Mouse (Mus musculus) right cerebral cortex, adult 18-20 months (tissue): ENCODE measurements at regions not wholly inside any gene's neighbourhood (a gene's known extent, or its start where the extent isn't known, plus 50 kb on each side); places are given as distances from the start of the nearest gene placed in this dataset.

ENCODE experiments used
- DNase-seq: peaks from one replicate; pipeline ENCODE4 v3.0.0; 2022; ENCODE audit warnings: mixed read lengths

DNA sequence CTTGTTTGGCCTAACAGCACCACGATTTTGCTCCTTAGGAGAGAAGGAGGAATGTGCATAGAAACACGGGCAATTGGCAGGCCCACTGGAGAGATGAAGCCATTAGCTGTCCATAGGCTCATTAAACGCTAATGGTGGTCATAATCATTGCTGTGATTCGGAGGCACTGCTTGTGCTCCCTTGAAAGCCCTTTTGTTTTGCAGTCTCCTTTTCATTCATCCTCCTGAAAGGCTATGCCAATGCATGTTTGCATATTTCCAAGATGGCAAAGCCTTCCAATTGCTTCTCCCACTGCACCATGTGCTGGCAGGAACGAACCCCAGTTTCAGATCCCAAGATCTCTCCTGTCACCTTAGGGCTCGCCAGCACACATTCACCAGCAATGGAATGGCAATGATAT, 322.9 kb upstream of the Adgrl2 start:
- no peak for DNase-seq

DNA sequence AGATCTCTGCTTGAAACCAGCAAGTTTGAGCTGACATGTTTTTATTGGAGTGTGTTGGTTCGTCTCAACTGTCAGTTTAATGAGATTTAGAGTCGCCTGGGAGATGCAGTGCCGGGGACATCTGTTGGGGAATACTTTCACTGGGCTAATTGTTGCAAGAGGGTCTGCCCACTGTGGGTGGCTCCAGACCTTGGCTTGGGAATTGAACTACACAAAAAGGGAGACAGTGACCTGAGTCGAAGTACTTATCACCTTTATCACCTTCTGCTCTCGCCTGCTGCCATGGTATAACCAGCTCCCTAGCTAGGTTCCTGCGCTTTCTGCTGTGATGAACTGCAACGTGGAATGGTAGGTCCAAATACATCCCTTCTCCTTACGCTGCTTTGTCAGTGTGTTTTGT, 321.2 kb upstream of the Adgrl2 start:
- no peak for DNase-seq

DNA sequence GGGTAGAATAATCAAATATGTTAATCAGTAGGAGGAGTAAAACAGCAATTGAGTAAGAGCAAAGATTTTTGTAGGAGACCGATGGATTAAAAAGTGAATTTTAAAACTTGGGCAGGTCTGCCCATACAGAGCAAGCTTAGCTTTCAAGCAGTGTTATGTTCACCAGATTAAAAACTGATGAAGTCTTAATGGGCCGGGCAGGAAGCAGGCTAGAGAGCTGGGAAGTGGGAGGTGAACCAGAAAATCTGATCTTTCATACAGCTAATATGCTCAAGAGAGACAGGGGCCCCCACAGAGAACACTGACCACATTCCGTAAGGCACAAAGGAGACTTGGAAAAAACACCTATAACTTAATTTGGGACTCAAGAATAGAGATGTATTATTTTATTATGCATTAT, 316.4 kb upstream of the Adgrl2 start:
- no peak for DNase-seq

DNA sequence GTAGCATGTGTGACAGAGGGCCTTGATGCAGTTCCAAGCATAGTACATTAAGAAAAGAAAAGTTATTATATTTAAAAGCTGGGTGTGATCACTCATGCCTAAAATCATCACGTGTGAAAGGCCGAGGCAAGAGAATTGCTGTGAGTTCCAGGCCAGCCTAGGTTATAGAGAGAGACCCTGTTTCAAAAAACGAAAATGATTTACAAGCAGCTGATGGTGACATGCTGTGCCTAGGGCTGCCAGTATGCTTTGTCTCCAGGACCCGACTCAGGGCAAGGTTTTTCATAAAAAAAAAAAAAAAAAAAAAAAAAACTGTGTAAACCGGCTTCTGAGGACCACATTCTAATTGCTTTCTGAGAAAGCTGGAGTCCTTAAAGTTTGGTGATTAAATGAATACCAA, 315.9 kb upstream of the Adgrl2 start:
- DNase-seq = no peak

DNA sequence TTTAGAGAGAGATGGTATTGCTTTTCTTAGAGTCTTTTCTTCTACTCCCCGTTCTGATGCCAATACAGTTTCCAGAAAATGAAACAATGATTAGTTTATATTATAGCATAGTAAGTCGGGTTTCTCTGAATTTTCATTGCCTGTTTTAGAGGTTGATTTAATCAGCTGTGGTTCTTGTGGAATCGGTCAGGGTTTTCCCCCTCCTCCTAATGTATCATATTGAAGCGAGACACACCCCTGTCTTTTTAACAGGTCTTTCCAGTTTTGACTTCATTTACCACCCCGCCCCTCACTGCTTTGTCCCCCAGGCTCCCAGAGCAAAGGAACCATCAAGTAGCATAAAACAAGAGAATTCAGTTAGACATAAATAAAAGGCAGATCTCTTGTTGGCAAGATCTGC, 315.1 kb upstream of the Adgrl2 start:
- no peak for DNase-seq

DNA sequence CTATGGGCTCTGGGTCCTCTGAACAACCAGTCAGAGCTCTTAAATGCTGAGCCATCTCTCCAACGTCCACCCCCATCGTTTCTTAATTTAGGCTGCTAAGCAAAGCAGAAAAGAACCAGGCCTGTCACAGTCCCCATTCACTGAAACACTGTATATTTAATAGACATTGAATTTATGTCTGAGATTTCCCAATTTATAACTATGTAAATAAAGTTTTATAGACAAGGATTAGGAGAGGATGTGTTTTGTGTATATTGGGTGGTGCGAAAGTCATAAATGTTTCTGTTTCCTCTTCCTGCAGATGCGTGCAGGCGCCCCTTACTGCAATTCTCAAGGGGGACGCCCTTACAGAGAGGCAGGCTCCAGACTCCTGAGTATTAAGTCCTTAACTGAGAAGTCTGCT, 314.7 kb upstream of the Adgrl2 start:
- peak; percentile 54 for DNase-seq

DNA sequence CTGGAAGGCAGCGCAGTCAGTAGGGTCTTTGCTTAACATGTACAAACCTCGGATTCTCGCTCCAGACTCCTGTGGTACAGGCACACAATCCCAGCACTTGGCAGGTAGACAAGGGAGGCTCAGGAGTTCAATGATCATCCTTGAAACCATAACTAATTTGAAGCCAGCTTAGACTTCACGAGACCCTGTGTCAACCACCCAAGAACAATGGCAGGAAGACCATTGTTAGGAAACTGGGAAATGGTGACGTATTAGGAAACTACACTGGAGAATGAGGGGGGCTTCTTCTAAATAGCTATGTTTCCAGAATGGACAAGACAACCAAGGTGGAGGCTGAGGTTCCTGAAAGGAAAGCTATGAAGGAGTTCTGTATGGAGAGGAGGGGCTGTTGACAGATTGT, 313.1 kb upstream of the Adgrl2 start:
- DNase-seq = no peak

DNA sequence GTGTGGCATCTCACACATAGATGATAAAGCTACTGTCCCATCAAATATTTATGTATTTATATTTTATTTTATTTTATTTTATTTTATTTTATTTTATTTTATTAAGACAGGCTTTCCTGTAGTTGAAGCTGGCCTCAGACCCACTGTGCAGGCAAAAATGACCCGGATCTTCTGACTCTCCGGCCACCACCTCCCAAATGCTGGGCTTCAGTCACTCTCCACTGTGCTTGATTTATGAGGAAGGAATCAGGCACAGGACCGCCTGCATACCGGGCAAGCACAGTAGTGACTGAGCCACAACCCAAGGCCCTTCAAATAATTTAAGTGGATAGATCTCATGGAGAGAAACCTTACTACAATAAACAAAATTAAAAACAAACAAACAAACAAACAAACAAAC, 309.6 kb upstream of the Adgrl2 start:
- no peak for DNase-seq

DNA sequence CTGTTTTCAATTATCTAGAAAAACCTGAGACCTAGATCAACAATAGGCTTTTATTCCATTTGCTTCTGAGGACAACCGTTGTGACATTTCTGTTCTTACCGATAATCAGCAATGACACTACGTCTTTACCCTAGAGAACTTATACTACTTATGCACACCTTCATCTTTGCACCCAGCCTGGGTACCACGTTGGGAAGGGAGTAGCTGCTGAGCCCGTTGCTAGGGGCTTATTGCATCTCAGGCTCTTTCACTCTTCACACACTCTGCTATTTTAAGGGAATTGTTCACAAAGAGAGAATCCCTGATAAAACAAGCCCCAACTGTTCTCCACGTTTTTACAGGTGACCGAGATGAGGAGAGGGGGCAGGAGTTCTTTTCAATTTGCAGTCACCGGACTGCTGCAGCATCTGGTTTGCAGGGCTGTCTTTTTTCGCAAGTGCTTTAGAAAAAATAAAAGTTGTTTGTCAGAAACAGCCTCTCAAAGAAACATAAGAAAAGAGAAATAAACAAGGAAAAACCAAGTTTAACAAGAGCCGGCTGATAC, 306.1 kb upstream of the Adgrl2 start:
- no peak for DNase-seq

DNA sequence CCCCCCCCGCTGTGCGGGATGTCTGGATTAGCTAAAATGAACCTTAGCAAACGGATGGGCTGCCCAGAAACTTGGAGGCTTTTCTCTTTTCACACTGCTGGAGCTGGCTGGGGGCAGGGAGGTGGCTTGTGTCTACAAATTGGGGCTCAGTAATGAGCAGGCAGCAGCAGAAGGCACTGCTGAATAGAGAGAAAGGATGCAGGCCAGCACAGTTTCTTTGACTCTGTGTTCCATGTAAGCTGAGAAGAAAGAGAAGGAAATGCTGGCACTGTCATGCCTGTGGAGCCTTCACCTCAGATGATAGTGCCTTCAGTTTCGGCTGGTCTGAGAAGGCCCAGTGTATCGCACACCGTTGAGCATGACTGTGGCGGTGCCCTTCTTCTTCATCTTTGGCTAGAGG, 305.6 kb upstream of the Adgrl2 start:
- peak; percentile 31 for DNase-seq

DNA sequence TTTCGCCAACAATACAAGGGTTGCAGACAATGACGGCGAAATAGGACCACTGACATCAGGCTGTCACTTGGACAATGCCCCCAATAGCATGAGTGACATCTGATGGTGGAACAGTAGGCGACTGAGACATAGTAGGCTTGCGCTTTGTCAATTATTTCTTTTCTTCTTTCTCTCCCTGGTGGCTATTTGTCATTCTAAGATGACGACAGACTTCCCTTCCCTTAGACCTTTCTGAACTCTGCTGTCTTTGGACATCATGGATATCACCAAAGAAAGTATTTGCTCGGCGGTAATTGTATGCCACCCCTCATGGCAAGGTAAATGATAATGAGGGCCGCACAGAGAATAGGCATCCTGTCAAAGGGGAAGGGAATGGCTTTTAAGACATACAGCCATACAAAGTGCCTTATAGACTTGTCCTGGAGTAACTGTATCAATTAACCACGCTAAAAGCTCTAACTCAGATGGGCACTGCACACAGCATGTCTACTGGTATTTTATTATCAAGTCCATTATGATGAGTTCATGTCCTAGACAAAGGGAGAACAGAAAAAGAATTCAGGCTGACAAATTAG, 305.0 kb upstream of the Adgrl2 start:
- no peak for DNase-seq

DNA sequence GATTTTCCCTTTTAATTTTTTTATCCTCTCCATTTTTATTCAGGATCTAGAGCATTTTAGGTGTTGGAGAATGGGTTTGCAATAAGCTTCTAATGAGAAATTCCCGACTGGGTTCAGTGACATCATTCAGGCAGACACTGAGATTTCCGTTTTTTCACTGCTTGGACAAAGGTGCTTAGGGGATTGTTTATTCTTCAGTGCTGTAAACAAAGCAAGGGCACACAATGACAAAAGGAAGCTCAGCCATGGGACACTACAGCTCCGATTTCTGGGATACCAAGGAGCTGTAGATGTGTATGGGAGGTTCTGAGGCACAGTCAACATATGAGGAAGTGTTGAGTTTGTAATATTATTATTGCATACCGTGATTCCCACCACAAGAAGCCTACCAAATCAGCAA, 304.1 kb upstream of the Adgrl2 start:
- DNase-seq = no peak

DNA sequence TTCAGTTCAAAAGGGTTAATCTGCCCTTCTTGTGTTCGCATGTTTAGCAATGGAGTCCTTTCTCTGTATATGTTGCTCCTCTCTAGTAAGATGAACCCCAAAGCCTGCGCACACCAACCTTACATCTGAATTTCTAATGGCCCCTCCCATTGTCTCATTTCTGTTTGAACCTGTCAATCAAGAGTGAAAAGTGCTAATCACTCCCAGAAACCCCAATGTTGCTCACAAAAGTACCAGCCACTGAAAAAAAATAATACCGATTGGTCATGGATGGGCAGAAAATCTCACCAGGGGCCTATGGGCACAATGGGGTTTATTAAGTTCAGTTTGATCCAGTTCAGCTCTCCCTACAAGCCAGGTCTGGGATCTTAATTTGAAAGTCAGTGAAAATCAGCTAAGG, 302.1 kb upstream of the Adgrl2 start:
- no peak for DNase-seq

DNA sequence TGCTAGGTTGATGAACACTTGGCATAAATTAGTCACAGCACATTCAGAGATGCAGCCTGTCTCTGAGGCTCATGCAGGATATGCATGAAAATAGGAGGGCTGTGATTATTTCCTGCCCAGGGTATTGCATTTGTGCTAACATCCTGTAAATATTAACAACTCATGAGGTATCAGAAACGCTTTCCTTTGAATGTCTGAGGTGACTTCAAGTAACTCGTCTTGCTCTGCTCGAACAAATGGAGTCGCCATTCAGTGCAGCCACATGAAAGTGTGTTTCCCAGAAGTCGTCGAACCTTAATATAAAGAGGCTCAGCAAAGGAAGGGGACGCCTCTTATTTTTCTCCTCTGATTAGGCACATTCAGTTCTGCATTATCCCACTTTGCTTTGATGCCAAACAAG, 301.1 kb upstream of the Adgrl2 start:
- no peak for DNase-seq

DNA sequence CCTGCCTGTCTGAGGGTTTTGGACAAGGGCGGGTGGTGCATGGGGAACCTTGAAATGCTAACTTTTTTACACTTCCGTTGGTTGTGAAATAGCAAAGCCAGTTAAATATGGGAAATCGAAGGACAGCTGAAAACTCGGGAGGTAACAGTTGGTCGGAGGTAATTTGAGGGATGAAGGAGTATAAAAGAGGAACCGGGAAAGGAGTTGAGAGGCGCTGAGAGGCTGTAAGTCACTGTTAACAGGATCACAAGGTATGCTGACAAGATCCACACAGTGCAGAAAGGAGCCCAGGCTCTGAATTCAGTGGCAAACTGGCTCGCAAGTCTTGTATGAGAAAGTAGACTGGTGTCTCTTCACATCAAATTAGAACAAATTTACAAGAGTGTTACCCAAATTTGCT, 299.9 kb upstream of the Adgrl2 start:
- DNase-seq = no peak

DNA sequence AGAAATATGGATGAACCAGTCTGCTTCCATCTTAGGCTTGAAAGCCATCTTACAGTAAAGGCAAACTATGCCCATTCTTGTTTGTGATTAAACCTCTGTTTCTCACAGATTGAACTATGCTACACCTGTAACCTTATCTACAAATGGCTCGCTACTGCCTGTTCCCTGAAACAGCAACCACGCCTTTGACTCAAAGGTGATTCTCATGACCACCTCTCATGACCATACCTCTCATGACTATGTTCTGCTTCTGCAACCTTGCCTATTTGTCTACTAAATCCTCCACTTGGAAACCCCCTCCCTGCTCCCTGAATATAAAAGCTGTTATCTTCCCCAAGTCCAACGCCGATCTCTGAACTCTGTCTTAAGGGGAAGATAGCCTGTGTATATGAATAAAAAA, 296.7 kb upstream of the Adgrl2 start:
- DNase-seq = no peak

DNA sequence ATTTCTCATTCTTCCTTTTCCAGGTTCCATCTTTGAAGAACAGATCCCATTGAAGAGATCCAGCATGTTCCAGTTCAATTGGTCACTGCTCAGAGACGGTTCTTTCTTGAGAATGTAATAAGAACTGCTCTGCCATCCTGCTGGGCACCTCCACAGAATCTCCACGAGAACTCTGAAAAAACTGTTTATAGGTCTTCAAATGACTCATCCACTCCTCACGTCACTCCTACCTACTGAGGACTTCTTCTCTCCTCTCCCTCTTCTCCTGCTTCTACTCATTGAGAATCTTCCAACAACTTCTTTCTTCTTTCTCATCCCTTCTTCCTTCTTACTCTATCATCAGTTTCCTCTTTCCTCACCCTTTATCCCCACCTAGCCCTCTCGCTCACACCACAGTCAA, 294.6 kb upstream of the Adgrl2 start:
- no peak for DNase-seq

DNA sequence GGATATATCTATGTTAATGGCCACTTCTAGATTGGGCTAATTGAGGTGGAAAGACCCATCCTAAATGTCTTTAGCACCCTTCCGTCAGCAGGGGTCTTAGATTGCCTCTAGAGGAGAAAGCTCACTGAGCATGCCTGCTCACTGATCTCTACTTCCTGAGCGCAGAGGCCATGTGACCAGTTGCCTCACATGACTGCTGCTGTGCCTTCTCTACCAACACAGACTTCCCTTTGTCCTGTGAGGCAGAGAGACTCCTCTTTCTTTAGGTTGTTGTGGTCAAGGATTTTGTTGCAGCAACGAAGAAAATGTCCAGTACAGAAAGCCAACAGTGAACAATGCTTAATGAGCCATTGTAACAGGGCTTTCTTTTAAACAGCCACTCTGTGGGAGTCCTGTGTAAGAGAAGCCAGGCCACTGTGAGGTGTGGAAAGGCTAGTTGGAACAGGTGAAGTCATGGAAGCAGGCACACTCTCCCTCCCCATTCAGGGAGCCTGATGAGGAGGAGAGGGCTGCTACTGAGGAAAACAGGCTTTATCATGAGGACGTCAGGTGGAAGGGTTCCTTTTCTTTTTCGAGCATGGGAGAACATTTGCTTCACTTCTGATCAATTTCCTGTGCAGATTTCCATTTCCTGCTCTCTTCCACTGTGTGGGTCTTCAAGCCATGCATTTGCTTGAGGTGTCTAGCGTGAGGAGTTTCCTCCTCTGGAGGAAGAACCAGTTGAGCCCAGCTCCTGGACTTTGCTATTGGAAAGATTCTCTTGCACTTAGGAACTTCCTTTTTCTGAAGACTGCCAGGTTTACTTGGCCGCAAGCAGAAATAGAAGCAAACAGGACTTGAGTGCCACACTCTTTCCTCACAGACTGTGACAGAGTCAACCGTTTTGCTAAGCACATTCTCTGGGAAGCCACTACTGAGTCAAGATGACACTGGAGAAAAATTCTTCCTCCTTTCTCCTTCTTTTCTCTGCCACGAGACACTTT, 290.7 kb upstream of the Adgrl2 start:
- no peak for DNase-seq

DNA sequence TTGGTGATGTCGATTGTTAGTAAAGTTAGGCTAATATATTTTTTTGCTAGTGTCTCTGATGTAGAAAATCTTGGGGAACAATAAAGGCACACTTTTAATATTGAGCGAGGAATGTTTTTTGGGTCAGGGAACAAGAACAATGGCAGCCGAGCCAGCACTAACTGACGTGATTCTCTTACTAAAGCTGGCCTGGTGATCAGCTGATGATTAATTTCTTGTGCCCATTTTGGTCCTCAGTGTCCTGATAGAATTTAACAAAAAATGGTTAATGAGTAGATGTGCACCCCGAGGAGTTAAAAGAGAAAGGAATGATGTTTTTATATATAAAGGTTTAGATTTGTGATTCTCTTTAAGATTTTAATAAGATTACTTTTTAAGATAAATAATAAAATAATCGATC, 289.0 kb upstream of the Adgrl2 start:
- no peak for DNase-seq

DNA sequence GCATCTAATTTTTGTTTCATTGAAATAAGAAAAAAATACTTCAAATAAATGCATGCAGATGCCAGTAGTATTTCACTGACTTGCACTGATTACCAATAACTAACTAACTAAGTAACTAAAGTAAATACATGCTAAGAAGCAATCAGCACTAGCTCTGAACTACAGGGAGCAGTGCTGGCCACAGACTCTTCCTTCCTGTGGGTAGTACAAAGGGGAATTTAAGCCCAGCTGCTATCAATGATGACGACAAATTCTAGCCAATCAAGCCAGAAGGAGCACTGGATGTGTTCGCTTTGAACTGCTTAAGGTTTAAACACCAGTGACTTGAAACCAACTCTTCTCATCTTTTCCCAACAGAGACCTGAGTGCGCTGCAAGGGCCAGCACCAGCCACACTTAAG, 287.5 kb upstream of the Adgrl2 start:
- DNase-seq = no peak

DNA sequence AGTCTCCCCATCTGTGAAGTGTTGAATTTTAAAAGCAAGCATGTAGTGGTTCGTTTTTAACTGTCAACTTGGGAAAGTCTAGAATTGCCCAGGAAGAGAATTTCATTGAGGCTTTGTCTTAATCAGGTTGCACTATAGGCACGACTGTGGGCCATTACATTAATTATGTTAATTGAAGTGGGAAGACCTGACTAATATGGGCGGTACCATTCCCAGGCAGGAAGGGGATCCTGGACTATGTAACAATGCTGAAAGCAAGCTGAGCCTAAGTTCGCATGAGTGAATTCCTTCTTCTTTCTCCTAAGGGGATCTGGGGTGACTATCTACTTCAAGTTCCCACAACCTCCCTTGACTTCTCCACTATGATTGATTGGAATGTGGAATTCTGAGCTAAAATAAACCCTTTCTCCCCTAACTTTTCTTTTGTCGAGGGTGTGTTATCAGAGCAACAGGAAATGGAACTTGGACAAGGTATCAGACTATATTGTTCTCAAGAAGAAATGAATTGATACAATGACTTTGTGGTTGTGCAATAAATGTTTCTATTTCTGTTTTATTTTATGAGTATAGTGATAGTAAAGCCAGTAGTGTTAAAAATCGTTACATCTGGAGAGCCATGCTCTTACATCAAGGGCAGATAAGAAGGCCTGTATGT, 285.2 kb upstream of the Adgrl2 start:
- DNase-seq = no peak

DNA sequence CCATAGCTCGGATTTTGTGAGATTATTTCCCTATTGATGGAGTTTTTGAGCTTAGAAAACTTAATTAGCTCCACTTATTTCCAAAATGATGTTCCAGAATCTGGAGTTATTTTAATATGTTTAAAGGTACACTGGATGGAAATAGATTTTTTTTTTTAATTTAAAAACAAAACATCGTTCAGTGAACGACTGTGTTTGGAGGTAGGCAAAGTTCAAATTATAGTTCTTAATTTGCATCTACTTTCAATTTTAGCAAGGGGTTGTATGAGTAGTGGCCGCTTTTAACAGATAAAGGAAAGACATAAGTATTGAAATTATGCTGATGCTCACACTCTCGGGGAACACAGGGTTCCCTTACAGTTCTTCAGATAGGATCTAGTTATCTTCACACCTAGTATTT, 284.6 kb upstream of the Adgrl2 start:
- DNase-seq = no peak

DNA sequence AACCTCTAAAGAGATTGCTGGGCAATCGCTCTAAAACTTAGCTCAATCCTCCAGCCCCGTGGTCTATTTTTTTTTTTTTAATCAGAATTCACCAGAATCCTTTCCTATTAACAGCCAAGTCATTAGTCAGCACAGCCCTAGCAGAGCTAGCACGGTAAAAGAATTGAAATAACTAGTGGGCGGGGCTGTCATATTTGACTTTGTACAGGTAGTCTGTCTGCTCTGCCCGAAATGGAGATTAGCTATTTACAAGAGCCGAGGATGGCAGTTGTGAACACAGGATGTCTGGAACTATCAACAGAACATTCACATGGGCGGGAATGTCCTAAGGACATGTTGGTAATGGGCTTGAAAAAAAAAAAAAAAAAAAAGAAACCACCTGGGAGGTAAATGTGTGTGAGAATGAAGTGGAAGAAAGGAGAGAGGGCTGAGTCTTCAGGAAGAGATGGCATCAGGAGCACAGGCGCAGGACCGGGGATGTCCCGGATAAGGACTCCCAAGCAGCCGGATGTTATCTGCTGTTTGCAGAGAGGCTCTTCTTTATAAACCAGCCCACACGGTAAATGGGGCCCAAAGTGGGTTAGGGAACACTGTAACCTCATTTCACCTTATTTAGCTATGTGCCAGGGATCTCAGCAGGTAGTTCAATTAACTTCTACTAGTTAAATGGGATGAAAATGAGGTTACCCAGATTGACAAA, 283.8 kb upstream of the Adgrl2 start:
- DNase-seq = no peak
